Mouse (Mus musculus) neutrophil, adult 5-6 weeks (primary cell): ENCODE results near the gene Mbtd1. TPM values are rescaled to one million over a fixed set of nuclear protein-coding genes. Genes with fewer than 3 reads are reported as not detected.
"Not testable (repeated sequence)": the region's sequence is repeated elsewhere in the genome, so short reads cannot be mapped to it uniquely, and the experiment has no call there.

Experiments used
- ATAC-seq: fragments of 151-379, 151-347 bp; 2 replicates; pipeline ENCODE4 v1.8.0; 2017; ENCODE audit warnings: mild to moderate bottlenecking, moderate TSS enrichment; ENCODE audit not compliant: insufficient number of reproducible peaks, poor library complexity, low FRiP score, severe bottlenecking; ENCODE audit errors: extremely low read depth
- total RNA-seq: library from RNA; stranded (forward); fragments of 200-1000 nt; gene quantifications from 2 replicates; pipeline ENCODE4 v1.2.3, GENCODE M21; 2017

Mbtd1 gene
- total RNA-seq, result 59.0 and 68.0 TPM in 2 replicates

GRCm38 (mm10) chr11:93885572-93886410 lies at the start of gene Mbtd1, which contains the start of gene Utp18:
TSS of gene Mbtd1 (plus strand) at chr11:93885852.
TSS of gene Utp18 (minus strand) at chr11:93885766.
- ATAC-seq, result peak; percentile 82

- no peak for ATAC-seq
Measured at GRCm38 (mm10) chr11:93847342-93847741, 38.3 kb upstream of the Mbtd1 start.

GRCm38 (mm10) chr11:93852546-93852945 lies 33.1 kb upstream of the Mbtd1 start:
- ATAC-seq, result no peak

- ATAC-seq, result 0 out of 2 replicates have a peak, but pooled peaks have one; percentile 33
Measured at GRCm38 (mm10) chr11:93856284-93856955, 29.2 kb upstream of the Mbtd1 start.

GRCm38 (mm10) chr11:93860540-93861172 lies 25.0 kb upstream of the Mbtd1 start:
- no peak for ATAC-seq

- no peak for ATAC-seq
Measured at GRCm38 (mm10) chr11:93861193-93861592, 24.5 kb upstream of the Mbtd1 start.

GRCm38 (mm10) chr11:93862045-93862623 lies 23.5 kb upstream of the Mbtd1 start:
- no peak for ATAC-seq

- no peak for ATAC-seq
Measured at GRCm38 (mm10) chr11:93862638-93863037, 23.0 kb upstream of the Mbtd1 start.

- no peak for ATAC-seq
Measured at GRCm38 (mm10) chr11:93884068-93884467, 1.6 kb upstream of the Mbtd1 start.

GRCm38 (mm10) chr11:93884901-93885571 lies 616 bp upstream of the Mbtd1 start:
- ATAC-seq, result peak; percentile 57

- ATAC-seq, result no peak
Measured at GRCm38 (mm10) chr11:93886411-93887079, 893 bp downstream of the Mbtd1 start.

- ATAC-seq, result no peak
Measured at GRCm38 (mm10) chr11:93887080-93887447, 1.4 kb downstream of the Mbtd1 start.

- no peak for ATAC-seq
Measured at GRCm38 (mm10) chr11:93897732-93898131, 12.1 kb downstream of the Mbtd1 start.

- no peak for ATAC-seq
Measured at GRCm38 (mm10) chr11:93906834-93907233, 21.2 kb downstream of the Mbtd1 start.

GRCm38 (mm10) chr11:93907839-93908238 lies 22.2 kb downstream of the Mbtd1 start:
- ATAC-seq, result no peak

GRCm38 (mm10) chr11:93908829-93909228 lies 23.2 kb downstream of the Mbtd1 start:
- ATAC-seq, result no peak

GRCm38 (mm10) chr11:93911603-93912002 lies 26.0 kb downstream of the Mbtd1 start:
- ATAC-seq, result no peak

GRCm38 (mm10) chr11:93915019-93915418 lies 29.4 kb downstream of the Mbtd1 start:
- not testable (repeated sequence) for ATAC-seq
